Mouse (Mus musculus) monocyte, adult 5-6 weeks (primary cell): Measurements from ENCODE around the gene Nrip1. TPM values are rescaled to one million over a fixed set of nuclear protein-coding genes. Genes with fewer than 3 reads are reported as not detected.

Source experiments
- ATAC-seq: fragments of 153-309, 156-312 bp; replicated peaks from 2 replicates; pipeline ENCODE4 v1.8.0; 2017; ENCODE audit warnings: mild to moderate bottlenecking; ENCODE audit not compliant: low TSS enrichment, insufficient number of reproducible peaks, severe bottlenecking, poor library complexity, low FRiP score
- total RNA-seq: library from RNA; stranded (forward); fragments of 200-1000, 200-491, 200-594 nt; gene quantifications from 3 replicates; pipeline ENCODE4 v1.2.3, GENCODE M21; 2017

Gene Nrip1
- total RNA-seq, 1 experiment from 2014 or later = 29.3 TPM

DNA sequence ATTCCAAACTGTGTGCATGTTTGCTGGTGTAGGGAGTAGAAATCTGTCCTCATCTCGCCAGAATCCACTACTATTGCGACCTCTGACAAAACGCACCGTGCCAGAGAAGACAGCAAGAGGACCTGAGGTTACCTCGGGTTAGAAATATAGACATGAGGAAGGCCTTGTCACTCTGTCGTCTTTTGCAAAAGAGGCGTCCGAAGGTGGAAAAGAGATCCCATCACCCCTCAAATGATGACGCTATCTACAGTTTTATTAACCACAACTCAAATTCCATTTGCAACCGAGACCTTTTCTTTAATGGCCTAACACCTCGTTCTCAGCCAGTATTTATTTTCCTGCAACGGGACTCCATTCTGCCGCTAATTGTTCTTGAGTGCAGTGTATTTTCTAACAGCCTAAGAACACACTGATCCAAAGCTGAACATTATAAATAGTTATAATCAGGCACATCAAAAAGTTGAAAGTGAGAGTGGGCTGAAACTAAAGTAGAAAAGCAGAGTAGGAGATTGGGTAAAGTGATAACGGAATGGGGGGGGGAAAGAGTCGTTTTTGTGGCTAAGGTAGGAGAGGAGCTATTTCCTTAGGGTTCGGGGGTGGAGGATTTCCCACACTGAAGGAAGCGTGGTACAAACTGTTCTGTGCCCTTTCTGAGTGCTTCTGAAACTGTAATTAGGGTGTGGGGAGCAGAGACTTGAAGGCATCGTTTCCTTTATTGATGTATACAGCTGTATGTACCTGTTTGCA, 124.1 kb downstream of the Nrip1 start:
- no peak for ATAC-seq

- ATAC-seq = no peak
These were observed 130.8 kb downstream of the Nrip1 start for GRCm38 (mm10) chr16:76242850-76243249.

DNA sequence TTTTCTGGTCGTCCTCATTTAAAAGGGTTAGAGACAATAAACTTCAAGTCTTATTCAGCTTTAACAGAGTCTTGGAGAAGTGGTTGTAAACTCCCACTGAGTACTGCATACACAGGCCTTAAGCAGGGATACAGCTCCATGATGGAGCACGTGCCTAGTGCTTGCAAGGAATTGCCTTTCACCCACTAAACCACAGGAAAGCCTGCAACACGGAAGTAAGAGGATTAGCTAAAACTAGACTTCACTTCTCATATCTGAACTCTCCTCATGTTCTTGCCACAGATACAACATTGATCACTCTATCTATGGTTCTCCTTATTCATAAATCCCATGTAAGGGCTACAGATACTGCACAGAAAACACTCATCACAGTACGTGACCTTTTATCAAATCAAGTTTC, 132.4 kb downstream of the Nrip1 start:
- no peak for ATAC-seq

DNA sequence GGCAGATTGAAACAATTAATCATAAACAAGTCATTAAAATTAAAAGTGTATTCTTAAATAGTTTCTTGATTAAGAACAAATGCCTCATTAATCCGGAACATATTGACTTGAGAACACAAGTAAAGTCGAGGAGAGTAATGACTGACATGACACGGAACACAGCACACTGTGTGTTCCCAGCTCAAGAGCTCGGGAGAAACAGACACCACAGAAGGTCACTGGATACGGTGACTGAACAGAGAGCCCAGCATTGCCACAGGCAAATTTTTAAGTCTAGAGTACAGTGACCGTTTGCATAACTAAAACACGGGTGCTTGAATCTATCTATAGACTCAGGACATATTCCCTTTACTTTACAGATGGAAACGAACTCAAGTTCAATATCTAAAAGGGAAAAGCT, 134.3 kb downstream of the Nrip1 start:
- no peak for ATAC-seq

GRCm38 (mm10) chr16:76238784-76239183, 134.8 kb downstream of the Nrip1 start:
- ATAC-seq = no peak
